Mouse (Mus musculus) cortical plate, adult 2 months (tissue): ENCODE results near the gene Tsc2.

Experiments used
- CTCF ChIP-seq: fragments of 200-500 bp; IDR thresholded peaks from 2 replicates; pipeline ENCODE4 v1.5.1; 2011; ENCODE audit warnings: mild to moderate bottlenecking, control low read depth, low read length; ENCODE audit not compliant: insufficient read depth; ENCODE audit errors: extremely low read depth
- POLR2A ChIP-seq: fragments of 200-500 bp; IDR thresholded peaks from 2 replicates; pipeline ENCODE4 v1.6.1; 2011; ENCODE audit warnings: mild to moderate bottlenecking, low read length, control low read depth; ENCODE audit not compliant: insufficient read depth; ENCODE audit errors: extremely low read depth

DNA sequence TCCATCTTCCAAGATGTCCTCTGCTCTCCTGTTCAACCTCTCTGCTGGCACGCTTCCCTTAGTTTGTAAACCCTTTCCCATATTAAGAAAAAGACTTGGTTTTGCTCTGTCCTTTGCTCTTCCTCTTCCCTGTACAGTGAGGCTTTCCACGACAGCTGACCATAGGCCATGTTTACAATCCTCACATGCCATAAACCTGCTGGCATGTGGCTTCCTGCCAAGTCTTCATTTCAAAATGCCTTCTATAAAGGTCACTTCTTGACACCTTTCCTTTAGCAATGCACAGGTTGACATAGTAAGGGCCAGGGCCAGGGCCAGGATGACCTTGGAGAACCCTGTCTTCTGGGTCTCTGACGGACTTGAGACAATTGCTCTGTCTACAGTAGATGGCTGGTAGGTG, 86.2 kb downstream of the Tsc2 start:
- TF ChIP-seq CTCF (no peak), POLR2A (no peak)
